Mouse (Mus musculus): ENCODE data around the gene Il16.

DNA sequence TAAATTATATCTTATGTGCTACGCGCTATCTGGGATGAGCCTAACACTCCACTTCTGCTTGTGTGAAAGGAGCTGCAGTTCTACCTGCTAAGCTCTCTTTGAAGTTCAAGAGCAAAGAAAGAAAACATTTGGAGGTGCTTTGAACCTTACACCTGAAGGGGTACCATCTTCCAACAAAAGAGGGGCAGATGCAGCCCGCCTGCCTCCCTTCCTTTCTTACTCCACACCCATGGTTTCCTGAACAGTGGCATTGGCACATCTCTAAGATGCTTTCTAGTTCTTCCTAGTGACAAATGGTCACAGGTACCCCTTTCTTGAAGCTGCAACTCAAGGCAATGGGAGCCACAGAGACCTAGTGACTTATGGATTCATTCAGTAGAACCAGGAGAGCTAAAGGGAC, 83.8 kb downstream of the Il16 start:
- TF ChIP-seq CTCF (IDR thresholded peaks at IDR 0.05; ENCODE audit: borderline replicate concordance, insufficient read depth, low read length) (no peak), POLR2A (IDR thresholded peaks at IDR 0.05; ENCODE audit: low read depth, low read length) (no peak)

Data from embryonic fibroblast, embryonic 13.5 days (primary cell).